Mouse (Mus musculus) mouse trophoblast stem cell (cell line): ENCODE measurements around the gene Epm2a.
"Not testable (repeated sequence)": the region's sequence is repeated elsewhere in the genome, so short reads cannot be mapped to it uniquely, and the experiment has no call there.

ENCODE experiments used
- in situ Hi-C, 2 experiments: fragments of 300-500 bp; cut with MseI, MboI; formaldehyde crosslinking; loops; 2 replicates in 1 of 2; 3 replicates in 1 of 2; pipeline ENCODE4 v1.15.1; 2025

Epm2a gene

GRCm38 (mm10) chr10:11343205-11344141, at the start of gene Epm2a:
TSS of gene Epm2a (plus strand) at chr10:11343404.
- in situ Hi-C loops = no loop called here

GRCm38 (mm10) chr10:11298418-11298817, 44.8 kb upstream of the Epm2a start:
- in situ Hi-C loops = no loop called here

- in situ Hi-C loops = no loop called here
These were observed 37.7 kb upstream of the Epm2a start for GRCm38 (mm10) chr10:11305365-11306053.

- in situ Hi-C loops = no loop called here
These were observed 37.2 kb upstream of the Epm2a start for GRCm38 (mm10) chr10:11306054-11306367.

GRCm38 (mm10) chr10:11309866-11310265, 33.3 kb upstream of the Epm2a start:
- in situ Hi-C loops = no loop called here

- in situ Hi-C loops = no loop called here
These were observed 32.7 kb upstream of the Epm2a start for GRCm38 (mm10) chr10:11310481-11310880.

- in situ Hi-C loops = not testable (repeated sequence)
These were observed 25.2 kb upstream of the Epm2a start for GRCm38 (mm10) chr10:11317856-11318454.

GRCm38 (mm10) chr10:11319446-11319970, 23.7 kb upstream of the Epm2a start:
- in situ Hi-C loops = no loop called here

GRCm38 (mm10) chr10:11322316-11322715, 20.9 kb upstream of the Epm2a start:
- in situ Hi-C loops = no loop called here

- in situ Hi-C loops = no loop called here
These were observed 19.9 kb upstream of the Epm2a start for GRCm38 (mm10) chr10:11323202-11323898.

- in situ Hi-C loops = no loop called here
These were observed 16.7 kb upstream of the Epm2a start for GRCm38 (mm10) chr10:11326526-11326925.

GRCm38 (mm10) chr10:11344536-11345468, 1.6 kb downstream of the Epm2a start:
- in situ Hi-C loops = no loop called here

GRCm38 (mm10) chr10:11350243-11350974, 7.2 kb downstream of the Epm2a start:
- in situ Hi-C loops = not testable (repeated sequence)

GRCm38 (mm10) chr10:11354609-11355008, 11.4 kb downstream of the Epm2a start:
- in situ Hi-C loops = no loop called here

- in situ Hi-C loops = no loop called here
These were observed 18.9 kb downstream of the Epm2a start for GRCm38 (mm10) chr10:11361985-11362692.

GRCm38 (mm10) chr10:11362896-11363487, 19.8 kb downstream of the Epm2a start:
- in situ Hi-C loops = no loop called here

- in situ Hi-C loops = no loop called here
These were observed 38.1 kb downstream of the Epm2a start for GRCm38 (mm10) chr10:11381302-11381701.

- in situ Hi-C loops = no loop called here
These were observed 67.7 kb downstream of the Epm2a start for GRCm38 (mm10) chr10:11410926-11411325.

- in situ Hi-C loops = no loop called here
These were observed 76.9 kb downstream of the Epm2a start for GRCm38 (mm10) chr10:11420071-11420470.
